Mouse (Mus musculus): ENCODE measurements around the gene C1qtnf9. TPM values are rescaled to one million over a fixed set of nuclear protein-coding genes. Genes with fewer than 3 reads are reported as not detected.

C1qtnf9 gene
- polyA plus RNA-seq, 1 experiment from 2014 or later, result 0.57 TPM

Other genes starting within 250 kb of the C1qtnf9 start
- gene Spata13, start 134.1 kb upstream of the C1qtnf9 start, polyA plus RNA-seq (2015; fragmentation: Nextera tagmentation; extraction: Ambion mirVana), result 55.1 and 64.4 TPM in 2 replicates
- 22.5 and 24.2 TPM in 2 replicates for gene Mipep, start 16.4 kb downstream of the C1qtnf9 start, polyA plus RNA-seq (2015; fragmentation: Nextera tagmentation; extraction: Ambion mirVana)

All from kidney, embryonic 15.5 days (tissue).